Mouse (Mus musculus) Muller cell, postnatal 12 days (primary cell): ENCODE data around the gene Iqca.

Experiments
- DNase-seq: peaks from one replicate; pipeline ENCODE4 v3.0.0-alpha.2; 2015; ENCODE audit errors: inconsistent ontology term

The Iqca gene

DNA sequence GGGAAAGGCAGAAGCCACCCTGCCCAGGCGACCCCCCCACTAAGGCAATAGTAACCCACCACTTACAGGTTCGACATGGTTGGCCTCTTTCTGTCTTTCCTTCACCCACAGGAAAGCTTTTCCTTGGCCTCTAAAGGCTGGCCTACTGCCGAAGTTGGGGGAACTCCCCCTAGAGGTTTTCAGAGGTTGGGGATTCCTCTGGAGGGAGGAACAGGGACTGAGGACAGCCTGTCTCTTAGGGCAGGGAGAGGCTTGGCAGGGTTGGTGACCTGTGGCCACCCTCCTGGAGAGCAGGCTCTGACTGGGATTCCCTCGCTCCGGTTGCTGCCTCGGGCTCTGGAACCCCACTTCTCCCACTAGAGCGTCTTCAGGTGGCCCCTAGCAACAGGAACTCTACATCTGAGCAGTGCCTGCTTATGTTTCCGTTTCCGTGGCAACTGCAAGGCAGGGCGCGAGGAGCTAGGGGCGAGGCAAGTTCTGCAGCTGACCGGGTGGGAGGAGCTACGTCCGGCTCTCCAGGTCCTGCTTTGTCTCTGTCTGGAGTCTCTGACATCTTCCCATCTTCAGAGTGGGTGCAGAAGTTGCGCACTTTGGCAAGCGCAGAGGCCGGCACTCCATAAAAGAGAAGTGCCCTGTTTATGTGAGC is at the start of gene Iqca:
Gene Iqca, minus strand, starts transcription at position 303 of the 646 bp plus-strand sequence.
- peak; percentile 76 for DNase-seq

DNA sequence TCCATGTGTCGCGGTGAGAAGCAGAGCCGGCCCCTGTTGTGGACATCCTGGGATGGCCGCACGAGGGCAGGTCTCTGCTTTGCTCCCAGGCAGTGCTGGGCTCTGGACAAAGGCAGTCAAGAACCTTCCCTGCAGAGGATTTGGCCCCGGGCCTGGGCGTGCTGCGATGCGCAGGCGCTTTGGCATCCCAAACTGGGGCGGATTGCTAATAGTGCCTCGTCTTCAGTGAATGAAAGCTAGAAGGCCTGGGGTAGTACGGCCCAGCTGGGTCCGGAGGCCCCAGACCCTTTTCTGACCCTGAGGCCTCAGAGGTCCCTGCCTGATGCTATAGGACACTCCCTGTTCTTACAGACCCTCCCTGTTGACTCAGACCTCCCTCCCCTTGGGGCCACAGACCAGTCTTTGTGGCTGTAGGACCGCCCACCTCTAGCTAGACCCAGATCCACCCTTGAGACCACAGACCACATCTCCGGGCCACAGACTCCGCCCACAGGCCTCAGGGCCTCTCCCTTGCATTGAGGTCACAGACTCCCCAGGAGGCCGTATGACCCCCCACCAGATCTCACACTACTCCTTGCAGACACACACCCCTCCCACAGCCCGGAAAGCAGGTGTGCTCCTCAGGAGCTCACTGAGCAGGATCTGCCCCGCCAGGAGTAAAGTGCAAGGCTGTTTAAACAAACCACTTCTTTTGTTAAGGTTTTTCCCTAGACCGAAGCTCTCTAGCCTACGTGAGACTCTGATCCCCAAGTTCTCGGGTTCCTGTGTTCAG is 49.2 kb upstream of the Iqca start:
- peak; percentile 91 for DNase-seq

- DNase-seq = no peak
These were observed 48.5 kb upstream of the Iqca start for GRCm38 (mm10) chr1:90201655-90202054.

GRCm38 (mm10) chr1:90201246-90201645 is 48.0 kb upstream of the Iqca start:
- DNase-seq = no peak

GRCm38 (mm10) chr1:90189046-90189445 is 35.8 kb upstream of the Iqca start:
- DNase-seq = no peak

GRCm38 (mm10) chr1:90186874-90187273 is 33.7 kb upstream of the Iqca start:
- DNase-seq = no peak

DNA sequence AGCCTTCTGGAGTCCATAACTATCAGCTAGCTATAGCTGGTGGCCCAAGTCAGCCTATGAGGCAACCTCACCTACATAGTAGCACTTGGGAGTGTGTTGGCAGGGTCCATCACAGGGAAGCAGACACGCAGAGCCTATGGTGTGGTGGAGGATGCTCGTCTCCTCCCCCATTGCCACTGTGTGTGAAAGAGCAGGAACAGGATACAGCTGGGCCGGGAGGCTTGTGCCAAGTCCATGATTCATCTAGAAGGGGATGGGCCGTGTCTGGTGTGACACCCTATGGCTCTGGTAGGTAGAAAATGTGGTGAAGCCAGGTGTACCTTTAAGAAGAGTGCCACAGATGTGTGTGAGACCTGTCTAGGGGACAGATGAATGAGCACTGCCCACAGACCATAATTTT is 33.0 kb upstream of the Iqca start:
- DNase-seq = no peak

DNA sequence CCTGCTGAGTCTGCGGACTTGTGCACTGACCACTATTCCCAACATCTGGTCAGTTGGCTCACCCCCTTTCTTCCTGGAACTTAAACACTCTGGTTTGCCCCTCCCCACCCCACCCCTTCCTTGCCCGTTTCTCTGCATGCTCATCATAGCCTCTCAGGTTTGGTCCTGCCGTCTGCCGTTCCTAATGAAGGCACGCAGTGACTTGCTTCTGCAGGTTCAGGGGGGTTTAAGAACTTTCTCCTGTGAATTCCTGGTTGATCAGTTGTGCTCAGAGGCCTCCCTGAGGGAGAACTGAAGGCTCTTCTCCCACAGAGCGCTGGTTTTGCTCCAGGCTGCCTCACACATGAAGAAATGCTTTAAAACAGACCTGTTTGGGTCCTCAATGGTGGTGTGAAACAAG is 30.4 kb upstream of the Iqca start:
- no peak for DNase-seq

GRCm38 (mm10) chr1:90182521-90182920 is 29.3 kb upstream of the Iqca start:
- no peak for DNase-seq

GRCm38 (mm10) chr1:90180966-90181699 is 27.9 kb upstream of the Iqca start:
- no peak for DNase-seq

DNA sequence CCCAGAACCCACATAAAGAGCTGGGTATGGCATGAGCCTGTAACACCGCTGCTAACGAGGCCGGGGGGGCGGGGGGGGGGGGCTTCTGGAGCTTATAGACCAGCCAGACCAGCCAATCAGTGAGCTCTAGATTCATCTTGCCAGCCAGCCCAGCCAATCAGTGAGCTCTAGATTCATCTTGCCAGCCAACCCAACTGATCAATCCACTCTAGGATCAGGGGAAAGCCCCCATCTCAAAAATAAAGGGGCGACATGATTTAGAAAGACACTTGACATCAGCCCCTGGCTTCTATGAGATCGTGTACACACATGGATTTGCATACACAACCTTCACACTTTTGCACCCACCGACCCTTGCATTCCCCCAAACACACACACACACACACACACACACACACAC is 27.3 kb upstream of the Iqca start:
- no peak for DNase-seq

DNA sequence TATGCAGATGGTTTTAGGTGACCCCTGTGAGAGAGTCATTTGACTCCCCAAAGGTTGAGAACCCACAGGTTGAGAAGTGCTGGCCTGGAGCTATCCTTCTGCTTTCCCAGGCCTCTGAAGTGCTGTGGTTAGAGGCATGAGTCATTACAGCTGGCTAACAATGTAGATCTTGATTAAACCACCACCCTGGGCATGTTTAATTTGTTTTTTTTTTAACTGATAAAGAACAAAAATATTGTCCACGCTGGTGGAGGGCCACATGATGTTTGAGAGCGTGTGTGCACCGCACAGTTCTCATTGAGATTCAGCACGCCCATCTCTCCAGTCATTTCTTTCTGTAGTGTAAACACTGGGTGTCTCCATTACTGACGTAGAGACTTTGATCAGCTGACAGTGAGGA is 24.8 kb upstream of the Iqca start:
- DNase-seq = peak; percentile 46

GRCm38 (mm10) chr1:90177565-90177964 is 24.4 kb upstream of the Iqca start:
- DNase-seq = no peak

DNA sequence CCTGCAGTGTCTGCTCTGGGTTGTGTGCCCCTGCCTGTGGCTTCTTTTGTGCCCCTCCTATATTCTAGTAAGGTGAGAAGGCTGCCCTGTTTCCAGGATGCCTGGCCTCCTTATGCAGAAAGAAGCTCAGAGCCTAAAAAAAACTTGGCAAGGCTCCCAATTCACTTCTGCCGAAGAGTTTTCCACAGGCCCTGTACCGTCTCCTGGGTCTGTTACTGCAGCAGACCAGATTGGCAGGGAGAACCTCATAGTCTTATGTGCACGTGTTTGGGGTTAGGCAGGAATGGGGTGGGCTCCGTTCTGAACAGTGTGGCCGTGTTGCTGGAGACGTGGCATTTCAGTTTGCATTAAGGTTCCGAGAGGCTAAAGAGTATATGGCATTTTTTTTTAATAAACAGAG is 23.0 kb upstream of the Iqca start:
- DNase-seq = no peak

GRCm38 (mm10) chr1:90174338-90174737 is 21.1 kb upstream of the Iqca start:
- no peak for DNase-seq

DNA sequence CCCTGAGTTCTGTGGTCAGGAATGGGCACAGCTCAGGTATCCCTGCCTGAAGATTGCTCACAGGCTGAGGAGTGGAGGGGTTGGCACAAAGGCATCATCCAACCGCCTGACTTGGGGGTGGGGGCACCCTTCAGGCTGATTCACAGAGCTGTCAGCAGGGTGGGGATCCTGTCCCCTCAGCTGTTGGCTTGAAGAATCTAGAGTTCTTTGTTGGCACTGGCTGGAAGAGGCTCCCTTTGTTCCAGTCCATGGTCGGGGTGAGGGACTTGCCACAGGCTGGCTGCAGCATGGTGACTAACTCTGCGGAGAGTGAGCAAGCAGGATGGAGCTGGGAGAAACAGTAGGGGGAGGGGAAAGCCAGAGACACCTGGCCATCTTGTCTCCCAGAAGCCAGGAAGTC is 11.1 kb upstream of the Iqca start:
- DNase-seq = peak; percentile 87

GRCm38 (mm10) chr1:90163161-90163560 is 10.0 kb upstream of the Iqca start:
- no peak for DNase-seq

- DNase-seq = peak; percentile 30
These were observed 9.2 kb upstream of the Iqca start for GRCm38 (mm10) chr1:90162379-90162857.

DNA sequence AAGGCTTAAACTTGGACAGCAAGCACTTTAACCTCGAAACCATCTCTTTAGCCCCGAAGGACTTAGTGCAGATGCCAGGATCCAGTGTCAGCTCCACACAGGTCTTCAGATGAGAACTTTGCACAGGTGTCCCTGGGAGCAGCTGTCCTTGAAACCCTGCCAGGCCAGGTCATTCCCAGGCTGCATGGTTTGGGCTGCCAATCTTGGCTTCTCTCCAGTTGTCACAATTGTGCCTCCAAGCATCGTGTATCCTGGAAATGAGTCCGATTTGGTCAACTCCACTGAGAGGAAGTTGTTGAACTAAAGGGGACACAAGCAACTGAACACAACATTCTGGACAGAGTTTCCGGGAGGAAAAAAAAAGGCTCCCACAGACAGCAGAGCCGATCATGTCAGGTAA is 8.4 kb upstream of the Iqca start:
- DNase-seq = no peak

DNA sequence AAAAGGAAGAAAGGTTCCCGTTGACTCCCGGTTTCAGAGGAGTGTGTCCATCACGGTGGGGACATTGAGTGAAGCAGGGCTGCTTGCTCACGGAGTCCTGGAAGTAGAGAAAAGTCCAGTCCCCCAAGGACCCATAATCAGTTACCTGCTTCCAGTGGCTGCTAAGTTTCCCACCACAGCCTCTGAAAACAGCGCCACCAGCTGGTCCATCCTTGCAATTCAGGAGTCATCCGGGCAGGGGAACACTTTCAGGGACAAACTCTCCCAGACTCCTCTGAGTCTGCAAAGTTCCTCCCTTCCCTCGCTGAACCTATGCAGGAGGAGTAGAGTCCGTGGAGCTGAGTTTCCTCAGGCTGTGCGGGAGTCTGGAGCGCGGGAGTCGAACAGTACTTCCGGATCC is 6.7 kb upstream of the Iqca start:
- DNase-seq = no peak

DNA sequence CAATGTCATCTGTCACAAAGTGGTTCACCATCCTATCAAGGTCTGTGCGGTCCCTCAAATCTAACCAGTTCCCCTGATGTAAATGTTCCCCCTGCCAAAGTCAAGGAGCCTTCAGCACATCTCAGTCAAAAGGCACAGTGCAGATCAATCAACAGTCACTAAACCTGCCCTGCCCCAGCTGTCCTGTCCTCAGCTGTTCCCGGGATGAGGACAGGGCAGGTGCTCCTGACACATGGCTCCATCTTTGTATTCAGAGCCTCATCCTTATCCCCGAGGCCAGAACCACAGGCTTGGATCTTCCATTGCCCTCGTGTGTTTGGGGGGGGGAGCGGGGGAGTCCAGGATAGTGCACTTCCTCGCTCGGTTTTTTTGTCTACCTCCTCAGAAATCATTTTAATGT is 3.4 kb upstream of the Iqca start:
- DNase-seq = no peak

DNA sequence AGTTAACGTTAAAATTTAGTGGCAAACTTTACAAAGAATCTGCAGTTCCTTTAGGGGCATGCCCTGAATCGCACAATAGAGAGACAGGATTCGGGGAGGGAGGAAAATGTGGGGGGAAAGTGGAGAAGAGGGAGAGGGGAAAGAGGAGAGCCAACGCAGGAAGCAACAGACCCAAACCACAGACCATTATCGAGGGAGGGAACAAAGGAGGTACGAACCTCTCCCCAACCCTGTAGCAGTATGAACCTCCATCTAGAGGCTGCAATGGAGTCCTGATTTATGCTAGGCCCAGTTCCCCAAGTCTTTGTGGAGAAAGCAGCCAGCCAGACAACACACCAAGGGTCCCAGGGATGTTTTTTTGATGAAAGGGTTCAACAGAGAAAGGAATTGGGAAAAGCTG is 586 bp upstream of the Iqca start:
- DNase-seq = no peak

DNA sequence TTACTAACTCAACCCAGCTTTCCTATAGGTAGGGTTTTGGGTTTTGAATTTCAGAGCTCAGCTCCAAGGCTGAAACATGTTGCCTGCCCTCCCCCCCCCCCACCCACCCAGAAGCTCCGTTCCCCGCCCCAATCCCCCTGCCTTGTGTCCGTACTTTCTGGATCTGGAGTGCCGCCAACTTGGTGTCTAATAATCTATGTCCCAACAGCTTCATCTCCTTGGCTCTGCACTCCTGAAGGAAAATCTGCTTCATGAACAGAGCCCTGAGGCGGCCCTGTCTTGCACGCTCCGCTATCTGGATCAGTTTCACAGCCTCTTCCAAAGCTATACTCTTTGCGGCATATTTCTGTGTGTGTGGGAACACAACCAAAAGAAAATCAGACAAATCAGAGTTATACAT is 13.5 kb downstream of the Iqca start:
- no peak for DNase-seq
